Mouse (Mus musculus) c-Kit-positive CD71-negative TER-119-negative erythroid progenitor cells, embryonic 14.5 days (primary cell): ENCODE measurements around the gene Gcm1.

Source experiments
- DNase-seq: peaks from one replicate; pipeline ENCODE4 v3.0.0-alpha.2; 2013; ENCODE audit warnings: low read depth

The Gcm1 gene

DNA sequence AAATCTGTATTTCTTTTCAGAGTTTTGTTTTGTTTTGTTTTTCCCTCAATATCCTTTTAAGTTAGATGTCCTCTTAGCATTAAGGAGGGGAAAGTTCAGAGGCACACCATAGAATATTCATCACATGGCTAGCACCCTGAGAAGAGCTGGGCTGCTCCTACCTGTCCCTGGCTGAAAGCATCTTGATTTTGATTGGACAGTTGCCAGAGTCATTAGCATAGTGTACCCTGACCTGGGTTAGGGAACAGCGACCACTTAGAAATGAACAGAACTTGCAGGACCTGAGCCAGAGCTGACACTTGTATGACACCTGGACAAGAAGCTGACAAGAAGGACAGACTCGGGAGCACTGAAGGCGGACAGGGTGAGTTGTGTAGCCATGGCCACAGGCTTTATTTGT, at the start of gene Gcm1:
Gene Gcm1 (plus strand): TSS at position 248 of the 400 bp plus-strand sequence.
- DNase-seq: no peak

DNA sequence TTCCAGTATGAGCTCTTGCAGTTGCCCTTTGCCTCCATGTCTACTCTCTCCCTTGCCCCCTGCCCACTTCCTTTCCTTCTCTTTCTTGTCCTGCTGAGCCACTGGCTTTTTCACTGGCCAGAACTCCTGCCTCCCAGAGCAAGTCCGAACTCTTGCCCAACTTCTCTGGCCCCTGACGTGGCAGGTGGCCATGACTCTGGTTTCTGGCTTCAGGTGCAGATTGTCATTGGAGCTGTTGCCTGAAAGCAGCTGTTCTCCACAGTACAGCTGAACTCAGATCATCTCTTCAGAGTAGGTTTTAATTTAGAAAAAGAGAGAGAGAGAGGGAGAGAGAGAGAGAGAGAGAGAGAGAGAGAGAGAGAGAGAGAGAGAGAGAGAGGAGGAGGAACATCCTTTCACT, 48.4 kb upstream of the Gcm1 start:
- DNase-seq: no peak

DNA sequence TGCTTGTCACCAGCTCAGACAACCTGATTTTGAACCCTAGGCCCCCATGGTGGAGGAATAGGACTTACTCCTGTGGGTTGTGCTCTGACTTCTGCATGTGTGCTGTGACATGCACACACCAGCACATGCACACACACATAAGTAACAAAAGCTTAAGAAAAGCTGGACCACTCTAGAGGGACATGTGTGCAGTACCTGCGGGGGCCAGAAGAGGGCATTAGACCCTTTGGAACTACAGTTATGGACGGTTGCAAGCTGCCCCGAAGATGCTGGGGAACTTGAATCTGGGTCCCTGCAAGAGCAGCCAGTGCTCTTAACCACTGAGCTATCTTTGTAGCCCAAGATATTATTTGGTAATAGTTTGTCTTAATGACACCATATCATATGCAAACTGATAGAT, 46.2 kb upstream of the Gcm1 start:
- peak; percentile 40 for DNase-seq

DNA sequence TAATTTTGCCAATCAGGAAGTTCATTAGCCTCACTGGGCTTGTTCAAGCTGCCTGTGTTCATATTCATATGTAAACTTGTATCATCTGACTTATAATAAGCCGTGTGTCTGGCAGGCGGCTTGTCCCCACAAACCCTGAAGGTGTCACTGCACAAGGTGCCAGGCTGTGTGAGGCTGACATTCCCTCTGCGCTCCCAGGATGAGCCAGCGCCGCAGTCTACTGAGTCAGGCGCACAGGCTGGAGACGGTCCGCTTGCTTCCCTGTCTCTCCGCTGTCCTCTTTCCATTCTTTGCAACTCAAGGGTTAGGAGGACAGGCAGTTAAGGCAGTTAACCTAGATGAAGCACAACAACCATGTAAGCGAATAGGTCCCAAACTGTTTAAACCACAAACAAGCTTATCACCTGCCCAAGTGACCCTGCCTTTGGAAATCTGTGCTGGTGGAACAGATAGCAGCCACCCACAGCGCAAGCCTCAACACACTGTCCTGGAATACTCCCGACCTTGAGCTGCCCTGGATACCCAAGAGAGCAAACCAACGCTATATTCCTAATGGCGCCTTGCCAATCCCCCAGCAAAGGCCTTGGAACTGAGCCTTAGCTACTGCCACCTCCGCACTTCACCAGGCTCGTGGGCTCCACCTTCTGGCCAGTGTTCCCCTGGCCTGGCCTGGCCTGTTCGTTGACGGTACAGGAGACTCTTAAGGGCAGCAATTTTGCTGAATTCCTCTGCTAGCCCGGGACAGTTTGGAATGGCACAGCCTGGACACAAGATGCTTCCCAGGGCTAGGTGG, 45.3 kb upstream of the Gcm1 start:
- DNase-seq: peak; percentile 47

DNA sequence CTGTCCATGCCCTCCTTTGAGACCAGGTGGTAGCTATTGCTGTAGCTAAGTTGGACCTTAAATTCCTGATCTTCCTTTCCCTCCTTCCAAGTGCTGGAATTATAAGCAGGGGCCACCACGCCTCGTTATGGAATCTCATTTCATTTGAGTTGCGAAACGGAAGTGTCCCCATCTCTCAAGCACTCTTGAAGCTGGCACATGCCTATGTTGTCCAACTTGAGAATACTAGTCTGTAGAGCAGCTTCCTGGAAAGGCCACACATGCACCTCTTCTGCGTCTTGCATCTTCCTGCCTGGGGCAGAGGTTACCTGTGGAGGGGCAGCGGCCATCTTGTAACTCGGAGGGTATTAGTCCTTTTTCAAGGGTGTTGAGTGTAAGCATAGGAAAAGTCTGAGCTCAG, 42.3 kb upstream of the Gcm1 start:
- no peak for DNase-seq

DNA sequence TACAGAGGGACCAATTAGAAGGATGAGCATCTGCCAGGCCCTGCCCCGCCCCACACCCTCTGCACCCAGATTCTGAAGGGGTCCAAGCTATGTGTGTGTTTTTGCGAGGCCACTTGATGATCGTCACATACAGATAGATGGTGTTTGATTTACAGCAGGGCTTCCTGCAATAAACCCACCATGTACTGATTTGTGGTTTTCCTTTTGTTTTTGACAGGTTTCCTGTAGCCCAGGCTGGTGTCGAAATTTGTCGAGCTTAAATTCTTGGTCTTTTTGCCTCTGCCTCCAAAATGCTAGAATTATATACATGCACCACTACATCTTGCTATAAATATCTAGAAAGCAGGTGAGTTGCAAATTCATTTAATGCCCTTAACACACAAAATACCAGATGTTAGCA, 41.5 kb upstream of the Gcm1 start:
- no peak for DNase-seq

DNA sequence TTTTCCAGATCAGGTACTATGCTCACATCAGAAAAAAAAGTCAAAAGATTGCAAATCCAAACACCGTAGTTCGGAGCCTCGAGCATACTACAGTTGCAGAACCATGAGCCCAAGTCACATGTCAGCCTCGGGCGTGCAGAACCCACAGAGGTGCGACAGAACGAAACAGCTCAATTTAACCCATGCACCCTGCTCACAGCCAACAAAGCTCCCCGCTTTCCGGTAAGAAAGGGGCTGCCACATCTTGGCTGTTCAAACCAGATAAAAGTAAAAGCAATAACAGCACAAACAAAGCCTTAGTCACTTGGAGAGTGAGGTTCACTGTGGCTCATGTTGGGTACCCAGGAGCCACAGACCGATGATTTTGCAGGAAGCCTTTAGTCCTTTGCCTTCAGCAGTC, 41.0 kb upstream of the Gcm1 start:
- no peak for DNase-seq

DNA sequence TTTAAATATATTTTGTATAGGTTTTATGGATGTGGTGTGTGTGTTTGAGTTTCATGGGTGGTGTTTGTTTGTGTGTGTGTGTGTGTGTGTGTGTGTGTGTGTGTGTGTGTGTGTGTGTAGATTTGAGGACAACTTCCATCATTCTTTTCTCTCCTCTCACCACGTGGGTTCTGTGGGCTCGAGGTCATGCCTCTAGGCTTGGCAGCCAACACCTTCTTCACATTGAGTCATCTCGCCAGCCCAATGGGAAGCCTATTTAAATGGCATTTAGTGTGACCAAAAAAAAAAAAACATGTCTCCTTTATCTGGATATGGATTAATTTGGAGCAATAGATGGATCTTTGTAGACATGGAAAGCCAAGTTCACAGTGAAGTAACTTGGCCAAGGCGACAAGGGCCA, 39.7 kb upstream of the Gcm1 start:
- DNase-seq: no peak

DNA sequence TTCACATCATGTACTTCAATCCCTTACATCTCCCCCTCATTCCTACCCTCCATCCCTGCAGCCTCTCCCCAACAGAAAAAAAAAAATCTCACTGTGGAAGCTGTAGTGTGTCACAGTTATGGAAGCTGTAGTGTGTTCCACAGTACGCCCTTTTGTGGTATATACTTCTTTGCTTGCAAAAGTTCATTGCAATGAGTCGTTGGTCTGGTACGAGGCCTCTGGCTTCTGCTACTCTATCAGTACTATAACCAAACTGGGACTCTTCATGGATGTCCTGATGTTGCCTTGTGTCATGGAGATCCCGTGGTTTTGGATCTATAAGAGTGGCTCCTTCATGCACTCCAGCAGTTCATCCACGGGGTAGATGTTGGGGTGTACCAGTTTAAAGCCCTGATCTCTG, 39.0 kb upstream of the Gcm1 start:
- DNase-seq: no peak

DNA sequence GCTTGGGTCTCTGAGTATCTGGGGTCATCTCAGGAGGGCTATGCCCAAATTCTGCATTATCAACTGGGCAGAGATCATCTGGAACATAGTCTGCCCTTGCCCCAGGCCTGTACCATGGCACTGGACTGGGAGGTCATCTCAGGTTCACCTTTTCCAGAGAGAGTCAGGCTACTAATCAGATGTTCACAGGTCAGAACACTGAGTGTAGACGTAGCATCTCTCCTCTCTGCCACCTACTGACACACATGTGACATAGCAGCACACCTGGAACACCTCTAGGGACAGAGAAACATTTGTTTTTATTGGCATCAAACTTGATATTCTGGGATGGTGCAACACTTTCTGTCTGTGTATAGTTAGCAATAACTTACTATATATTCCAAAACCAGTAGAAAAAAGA, 37.9 kb upstream of the Gcm1 start:
- DNase-seq: no peak

DNA sequence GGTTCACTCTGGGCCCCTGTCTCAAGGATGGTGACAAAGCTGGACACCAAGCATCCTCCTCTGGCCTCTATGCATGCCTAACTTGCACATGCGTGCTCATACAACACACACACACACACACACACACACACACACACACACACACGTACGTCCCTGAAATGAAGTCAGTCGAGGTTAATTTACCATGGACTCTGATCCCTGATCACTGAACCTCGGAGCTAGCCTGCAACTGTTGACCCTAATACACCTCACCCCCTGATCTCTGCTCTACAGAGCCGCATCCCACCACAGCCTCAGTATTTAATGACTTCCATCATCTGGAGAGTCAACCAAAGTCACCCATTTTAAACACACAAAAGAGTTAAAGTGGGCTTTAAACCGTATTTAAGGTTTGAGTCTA, 35.9 kb upstream of the Gcm1 start:
- DNase-seq: no peak

DNA sequence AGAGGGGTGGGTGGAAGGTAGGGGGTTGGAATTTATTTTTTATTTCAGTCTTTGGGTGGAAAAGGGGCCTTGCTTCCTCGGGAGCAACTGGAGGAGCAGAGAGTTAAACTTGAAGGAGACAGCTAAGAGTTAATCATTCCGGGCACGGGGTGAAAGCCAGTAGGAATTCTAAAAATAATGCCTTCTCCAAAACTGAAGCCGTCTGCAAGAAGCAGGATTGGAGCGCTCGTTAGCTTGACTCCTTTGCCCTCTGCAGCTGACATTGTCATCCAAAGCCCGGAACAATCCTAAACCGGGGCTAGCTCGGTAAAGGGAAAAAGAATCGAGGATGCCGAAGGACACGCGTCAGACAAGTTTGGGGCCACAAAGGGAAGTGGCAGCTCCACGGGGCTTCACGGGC, 35.4 kb upstream of the Gcm1 start:
- no peak for DNase-seq

DNA sequence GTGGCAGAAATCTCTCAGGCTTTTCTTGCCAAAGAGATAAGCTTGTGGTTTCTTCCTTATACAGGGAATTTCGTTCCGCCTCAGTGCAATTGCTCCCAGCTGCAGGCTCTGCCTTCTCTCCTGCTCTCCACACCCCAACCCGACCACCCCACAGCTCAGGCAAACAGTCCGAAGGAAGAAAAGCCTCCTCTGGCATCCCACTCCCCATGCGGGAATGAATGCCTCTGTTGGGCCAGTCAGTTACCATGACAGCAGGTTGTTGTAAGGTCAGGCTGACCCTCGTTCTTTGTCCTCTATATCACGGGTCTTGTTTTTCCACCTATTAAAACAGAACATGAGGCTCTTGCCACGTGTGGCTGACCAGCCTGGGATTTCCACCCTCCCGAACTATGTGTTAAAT, 30.5 kb upstream of the Gcm1 start:
- DNase-seq: no peak

DNA sequence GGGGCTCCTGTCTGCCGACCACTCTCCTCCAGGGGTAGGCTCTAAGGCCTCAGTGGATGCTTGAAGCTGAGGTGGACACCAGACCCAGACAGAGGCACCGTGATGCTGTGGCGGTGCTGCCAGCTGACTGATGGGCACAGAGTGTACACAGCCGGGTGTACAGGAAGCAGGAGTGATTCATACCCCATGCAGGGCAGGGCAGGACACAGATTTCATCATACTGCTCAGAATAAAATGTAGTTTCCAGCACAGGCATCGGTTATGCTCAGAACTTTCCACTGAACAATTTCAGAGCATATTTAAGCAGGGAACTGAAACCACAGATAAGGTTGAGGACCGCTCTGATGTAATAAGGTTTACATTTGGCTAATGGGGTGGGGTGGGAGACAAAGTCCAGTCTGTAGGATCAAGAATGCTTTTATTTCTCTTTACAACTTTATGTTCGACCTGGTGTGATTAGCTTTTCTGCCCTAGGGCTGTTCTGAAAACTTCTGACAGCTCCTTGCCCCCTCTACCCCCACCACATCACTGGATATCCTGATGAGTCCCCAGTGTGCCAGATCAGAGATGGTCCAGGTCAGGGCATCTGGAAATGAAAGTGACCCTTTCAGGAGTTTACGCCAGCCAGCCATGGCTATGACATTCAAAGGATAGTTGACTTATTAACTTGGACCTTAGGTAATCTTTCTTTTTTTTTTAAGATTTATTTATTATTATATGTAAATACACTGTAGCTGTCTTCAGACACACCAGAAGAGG, 29.4 kb upstream of the Gcm1 start:
- no peak for DNase-seq

DNA sequence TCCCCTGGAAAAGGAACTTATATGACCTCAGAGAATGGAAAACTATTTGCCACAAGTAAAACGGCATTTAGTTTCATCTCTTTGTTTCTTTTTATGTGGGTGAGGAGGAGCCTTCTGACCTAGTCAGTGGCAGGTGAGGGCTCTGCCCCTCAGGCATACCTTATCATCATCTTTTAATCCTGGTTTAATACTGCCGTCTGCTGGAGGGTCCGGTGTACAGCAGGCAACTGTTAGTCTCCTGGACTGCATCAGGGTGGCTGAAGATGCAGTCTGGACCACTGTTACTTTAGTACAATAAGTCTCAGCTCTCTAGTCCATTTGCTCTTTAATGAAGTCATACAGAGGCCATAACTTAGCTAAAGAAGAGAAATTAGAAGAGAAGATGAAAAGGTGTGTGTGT, 26.9 kb upstream of the Gcm1 start:
- DNase-seq: no peak

DNA sequence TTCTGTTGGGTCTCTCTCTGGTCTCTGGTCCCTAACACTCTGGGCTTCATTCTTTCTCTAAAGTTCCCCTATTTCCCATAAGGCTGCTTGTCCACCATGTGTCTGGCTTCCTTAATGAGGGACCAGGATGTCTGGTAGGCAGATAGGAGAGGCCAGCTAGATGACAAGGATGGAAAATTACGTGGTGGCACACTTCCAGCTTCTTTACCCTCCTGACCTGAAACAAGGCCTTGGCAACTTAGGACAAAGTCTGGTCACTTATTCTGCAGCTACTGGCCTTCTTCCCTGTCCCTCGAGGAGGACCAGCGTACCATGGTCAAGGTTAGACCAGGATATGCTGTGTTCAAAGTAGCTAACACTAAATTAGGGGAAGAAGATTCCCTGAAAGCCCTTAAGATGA, 24.6 kb upstream of the Gcm1 start:
- no peak for DNase-seq

DNA sequence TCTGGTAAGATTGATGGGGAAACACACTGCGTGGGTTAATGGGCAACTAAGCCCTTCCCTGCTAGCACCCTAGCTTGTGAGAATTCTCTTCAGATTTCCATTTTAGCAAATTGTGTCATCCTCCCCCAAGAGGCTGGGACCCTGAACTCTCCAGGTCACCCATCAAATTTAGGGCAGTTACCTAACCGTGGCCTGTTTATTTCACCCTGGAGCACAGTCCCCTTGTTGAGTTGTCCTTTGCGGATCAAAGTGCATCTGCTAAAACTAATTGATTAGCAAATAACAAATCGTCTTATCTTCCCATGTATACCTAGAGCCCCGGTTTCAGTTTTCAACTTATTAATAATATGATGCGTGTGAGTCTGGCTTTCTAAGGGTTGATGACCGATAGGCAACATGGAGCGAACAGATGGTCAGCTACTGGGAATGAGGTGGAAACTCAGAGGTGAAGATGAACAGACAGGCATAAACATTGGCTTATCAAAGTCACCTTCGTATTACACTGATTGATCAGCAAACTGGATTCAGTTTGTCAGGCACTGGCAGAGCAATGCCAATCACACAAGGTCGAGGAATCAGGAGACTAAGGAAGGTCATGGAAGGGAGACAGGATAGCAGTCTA, 20.8 kb upstream of the Gcm1 start:
- DNase-seq: no peak

DNA sequence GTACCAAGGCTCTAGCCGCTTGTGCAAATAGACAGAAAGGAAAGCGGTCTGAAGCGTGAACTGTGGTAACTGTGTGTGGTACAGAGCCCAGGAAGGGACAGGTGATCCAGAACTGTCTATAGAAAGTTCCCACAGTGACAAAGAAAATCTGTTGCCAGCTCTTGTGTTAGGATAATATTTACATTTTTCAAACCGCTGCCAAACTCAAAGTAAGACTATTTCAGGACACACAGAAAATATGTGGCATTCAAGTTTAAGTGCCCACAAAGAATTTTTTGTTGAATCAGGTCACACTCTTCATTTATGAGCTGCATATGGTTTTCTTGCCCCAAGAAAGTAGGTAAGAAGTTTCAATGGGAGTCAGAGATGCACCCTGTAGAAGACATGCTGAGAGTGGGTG, 18.8 kb upstream of the Gcm1 start:
- no peak for DNase-seq

DNA sequence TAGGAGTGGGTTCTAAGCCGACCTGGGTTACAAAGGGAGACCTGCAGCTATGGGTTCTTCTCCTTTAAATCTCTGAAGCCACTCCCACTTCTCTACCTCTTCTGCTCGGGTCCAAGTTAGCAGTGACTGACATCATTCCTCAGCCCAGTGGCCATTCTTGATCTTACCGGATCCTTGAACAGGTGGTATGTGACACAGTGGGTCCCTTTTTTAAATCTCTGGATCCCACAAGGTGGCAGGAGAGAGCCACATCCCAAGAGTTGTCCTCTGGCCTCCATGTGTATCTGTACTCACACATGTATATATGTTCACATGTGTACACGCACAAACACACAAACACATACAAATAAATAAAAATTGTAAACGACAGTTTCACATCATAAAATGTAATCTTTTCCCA, 16.4 kb upstream of the Gcm1 start:
- DNase-seq: no peak

DNA sequence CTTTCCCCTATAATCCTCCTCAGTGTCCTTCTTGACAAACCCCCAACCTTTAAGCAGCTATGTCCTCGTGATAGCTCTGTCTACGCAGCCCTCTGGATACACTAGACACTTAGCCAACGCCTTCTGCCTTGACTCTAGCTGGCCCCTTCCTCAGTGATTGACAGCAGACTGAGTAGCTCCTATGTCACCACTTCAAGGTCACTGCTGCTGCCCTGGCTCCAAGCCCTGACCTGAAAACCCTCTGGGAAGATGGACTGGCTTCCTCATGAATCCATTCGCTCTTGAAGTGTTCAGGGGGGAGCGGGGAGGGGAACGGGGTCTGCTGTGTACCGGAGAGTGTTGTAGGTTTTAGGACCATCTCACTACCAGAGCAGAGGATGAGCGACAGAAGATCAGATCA, 15.9 kb upstream of the Gcm1 start:
- no peak for DNase-seq

DNA sequence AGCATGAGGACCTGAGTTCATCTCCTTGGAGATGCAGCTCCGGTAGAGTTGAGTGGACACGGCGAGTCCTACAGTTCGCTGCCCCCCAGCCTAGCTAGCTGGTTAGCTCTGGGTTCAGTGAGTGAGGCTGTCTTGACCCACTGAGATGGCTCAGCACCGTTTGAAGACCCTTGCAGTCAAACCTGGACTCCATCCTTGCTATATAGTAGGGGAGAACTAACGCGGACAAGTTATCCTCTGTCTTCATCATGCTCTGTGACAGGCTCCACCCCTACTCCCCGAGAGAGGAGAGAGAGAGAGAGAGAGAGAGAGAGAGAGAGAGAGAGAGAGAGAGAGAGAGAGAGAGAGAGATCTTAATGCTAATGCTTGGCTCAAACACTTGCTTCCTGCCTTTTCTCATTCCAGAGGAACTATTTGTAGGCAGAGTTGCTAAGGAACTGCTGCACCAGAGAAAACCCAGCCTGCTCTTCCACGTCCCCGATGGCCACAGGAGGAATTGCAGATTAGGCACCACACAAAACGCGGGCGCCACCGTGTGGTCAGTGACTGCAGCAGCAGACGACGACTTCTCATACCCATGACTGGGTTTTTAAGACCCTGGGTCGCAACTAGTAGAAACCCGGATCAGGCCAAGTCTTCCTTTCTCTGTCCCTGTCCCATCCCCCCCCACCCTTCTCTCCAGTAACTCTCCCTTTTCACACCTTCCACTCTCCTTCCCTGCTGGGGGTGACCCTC, 12.8 kb upstream of the Gcm1 start:
- peak; percentile 79 for DNase-seq

DNA sequence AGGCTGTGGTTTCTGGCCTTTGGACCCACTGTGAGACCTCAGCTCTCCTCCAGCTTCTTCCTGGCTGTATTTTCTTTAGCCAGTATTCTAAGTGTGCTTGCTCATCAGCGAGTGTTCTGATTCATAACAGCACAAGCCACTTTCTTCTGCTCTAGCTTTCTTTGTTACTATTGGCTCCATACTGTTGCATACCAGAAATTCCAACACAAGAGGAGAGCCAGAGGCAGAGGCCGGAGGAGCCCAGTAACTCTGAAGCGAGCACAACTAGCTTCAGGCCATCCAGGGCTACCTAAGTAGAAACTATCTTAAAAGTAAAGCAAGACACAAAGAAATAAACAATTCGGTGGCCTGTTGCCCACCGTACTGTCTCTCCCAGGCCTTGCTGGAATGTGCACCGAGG, 6.6 kb upstream of the Gcm1 start:
- no peak for DNase-seq

DNA sequence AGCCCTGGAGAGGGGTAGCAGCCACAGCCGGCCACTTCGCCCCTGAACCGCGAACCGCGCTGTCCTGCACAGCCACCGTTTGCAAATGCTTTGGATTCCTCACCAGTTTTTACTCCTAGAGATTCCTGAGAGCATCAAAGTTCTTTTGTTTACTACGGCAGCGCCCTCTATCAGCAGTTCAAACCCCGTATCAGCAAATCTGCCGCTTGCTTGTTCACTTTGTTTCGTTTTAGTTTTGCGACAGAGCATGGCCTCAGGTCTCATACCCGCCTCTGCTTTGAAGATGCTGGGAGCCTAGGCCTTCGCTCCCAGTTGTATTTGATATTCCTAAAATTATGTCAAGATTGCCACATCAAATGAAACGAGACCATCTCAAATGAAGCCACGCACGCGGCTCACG, 5.0 kb upstream of the Gcm1 start:
- no peak for DNase-seq
